Mouse (Mus musculus): ENCODE measurements around the gene Oaz3.

Gene Oaz3

DNA sequence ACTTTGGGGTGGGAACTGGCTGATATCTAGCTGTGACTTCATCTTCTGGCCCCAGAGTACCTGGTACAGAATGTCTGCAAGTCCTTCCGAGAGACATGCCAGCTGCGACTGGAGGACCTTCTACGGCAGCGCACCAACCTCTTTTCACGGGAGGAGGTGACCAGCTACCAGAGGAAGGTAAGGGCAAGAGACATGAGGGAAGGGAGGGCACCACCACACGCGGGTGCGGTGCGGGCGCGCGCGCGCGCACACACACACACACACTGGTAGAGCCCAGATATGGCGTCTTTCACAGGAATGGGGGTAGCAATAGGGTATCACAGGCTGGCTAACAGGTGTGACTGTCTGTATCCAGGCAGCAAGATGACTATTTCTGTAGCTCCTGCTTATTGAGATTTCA lies 54.3 kb downstream of the Oaz3 start:
- in situ Hi-C loops (cut with MboI, MseI), result no loop called here

DNA sequence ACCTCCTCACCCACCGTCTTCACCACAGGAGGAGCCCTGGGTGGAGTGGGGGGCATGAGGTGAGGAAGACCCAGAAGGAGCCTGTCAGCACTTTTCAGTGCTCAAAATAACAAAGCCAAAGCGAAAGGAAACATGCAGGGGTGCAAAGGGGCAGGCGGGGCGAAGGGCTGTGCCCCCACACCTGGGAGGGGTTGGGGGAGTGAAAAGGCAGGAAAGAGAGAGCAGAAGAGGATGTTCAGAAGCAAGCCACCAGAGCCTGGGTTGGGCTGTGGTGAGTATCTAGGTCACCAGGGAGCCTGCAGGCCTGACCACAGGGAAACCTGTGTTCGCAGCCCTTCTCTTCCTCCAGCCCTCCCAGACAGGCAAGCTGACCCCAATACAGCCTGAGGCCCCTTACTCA lies 55.7 kb downstream of the Oaz3 start:
- in situ Hi-C loops (cut with MboI, MseI), result no loop called here

DNA sequence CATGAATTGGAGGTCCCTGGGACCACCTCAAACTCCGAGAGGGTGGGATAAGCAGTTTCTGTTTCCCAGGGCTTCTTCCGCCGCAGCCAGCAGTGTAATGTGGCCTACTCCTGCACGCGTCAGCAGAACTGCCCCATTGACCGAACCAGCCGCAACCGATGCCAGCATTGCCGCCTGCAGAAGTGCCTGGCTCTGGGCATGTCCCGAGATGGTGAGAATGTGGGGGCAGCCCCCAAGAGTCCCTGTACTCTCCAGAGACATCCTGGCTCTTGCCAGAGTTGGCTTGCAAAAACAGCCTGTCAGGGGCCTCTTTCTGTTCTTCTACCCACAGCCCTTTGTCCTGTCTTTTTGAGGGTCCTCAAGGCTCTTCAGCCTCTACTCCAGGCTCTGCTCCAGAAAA lies 56.3 kb downstream of the Oaz3 start:
- in situ Hi-C loops (cut with MboI, MseI), result no loop called here

DNA sequence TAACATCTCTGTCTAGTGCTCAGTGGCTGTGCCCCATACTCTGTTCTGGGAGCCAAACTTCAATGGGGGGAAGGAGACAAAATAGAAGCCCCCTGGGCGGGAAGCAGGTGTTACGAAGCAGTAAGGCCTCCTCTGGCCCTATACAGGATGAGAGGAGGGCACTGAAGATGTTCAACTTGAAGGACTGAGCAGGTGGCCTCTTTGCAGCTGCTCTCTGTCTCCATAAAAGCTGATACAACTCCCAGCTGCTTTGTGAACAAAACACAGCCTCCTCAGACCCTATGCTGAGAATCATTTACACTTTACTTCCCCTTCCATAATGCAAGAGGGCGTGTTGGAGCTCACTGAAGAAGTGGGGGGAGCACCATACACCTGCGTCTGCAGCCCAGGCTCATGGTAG lies 57.0 kb downstream of the Oaz3 start:
- in situ Hi-C loops (cut with MboI, MseI), result no loop called here

DNA sequence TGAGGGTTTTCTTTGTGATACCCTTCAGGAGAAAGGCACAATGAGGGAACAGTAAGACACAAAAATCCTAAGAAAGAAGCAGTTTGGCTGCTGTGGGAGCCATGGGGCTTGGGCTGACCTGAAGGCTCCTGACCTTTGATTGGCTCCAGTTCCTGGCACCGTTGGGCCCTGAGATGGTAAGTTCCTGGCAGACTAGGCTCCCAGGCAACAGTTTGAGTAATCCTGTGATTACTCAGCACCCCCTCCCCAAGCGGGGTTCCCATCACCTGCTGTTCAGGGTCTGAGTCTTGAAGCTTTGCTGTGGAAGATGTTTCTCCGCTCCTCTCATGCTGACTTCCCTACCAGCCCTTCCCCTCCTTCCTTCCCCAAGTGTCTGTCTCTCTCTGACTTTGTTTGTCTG lies 60.2 kb downstream of the Oaz3 start:
- in situ Hi-C loops (cut with MboI, MseI), result no loop called here
